Mouse (Mus musculus) urinary bladder, postnatal 10 days (tissue): ENCODE data around the gene Nucb1.
A peak's percentile ranks its signal among the peaks of the same experiment; 100 is the strongest.
"Not testable (repeated sequence)": the region's sequence is repeated elsewhere in the genome, so short reads cannot be mapped to it uniquely, and the experiment has no call there.

Experiments used
- DNase-seq: peaks from one replicate; pipeline ENCODE4 v3.0.0; 2022; ENCODE audit warnings: low spot score

The Nucb1 gene

GRCm38 (mm10) chr7:45488293-45489204 is 21.7 kb downstream of the Nucb1 start, which contains the start of gene Dhdh:
TSS of gene Dhdh (minus strand) at chr7:45488805.
- no peak for DNase-seq

DNA sequence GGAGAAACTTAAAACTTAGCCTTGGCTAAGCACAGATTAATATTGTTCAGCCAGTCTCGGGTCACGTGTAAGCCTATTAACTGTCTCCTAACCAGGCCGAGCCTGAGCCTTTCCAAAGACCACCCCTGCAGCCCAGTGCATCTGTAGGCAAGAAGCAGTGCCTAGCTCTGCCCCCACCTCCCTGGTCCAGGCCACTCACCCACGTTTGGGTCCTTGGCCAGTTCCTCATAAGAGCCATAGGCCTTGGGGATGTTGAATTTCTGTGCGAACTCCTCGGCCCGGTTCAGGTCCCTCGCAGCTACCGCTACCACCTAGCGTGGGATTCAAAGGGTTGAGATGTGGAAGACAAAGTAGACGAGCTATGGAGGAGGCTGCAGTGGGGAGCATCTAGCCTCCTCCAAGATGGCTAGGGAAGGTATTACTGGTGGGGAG is 22.3 kb downstream of the Nucb1 start:
- no peak for DNase-seq

GRCm38 (mm10) chr7:45486761-45487415 is 23.3 kb downstream of the Nucb1 start, which contains the start of gene Gm45808:
TSS of gene Gm45808 (minus strand) at chr7:45486811.
- no peak for DNase-seq

GRCm38 (mm10) chr7:45486158-45486557 is 24.0 kb downstream of the Nucb1 start:
- DNase-seq = no peak

DNA sequence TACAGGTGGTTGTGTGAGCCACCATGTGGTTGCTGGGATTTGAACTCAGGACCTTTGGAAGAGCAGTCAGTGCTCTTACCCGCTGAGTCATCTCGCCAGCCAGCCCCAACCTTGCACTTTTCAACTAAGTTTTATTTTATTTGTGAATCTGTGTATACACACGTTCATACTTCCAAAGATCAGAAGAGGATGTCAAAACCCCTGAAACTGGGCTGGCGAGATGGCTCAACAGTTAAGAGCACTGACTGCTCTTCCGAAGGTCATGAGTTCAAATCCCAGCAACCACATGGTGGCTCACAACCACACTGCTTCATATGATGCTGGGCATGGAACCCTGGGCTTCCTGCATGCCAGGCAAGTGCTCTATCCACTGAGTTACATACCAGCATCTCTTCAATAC is 25.2 kb downstream of the Nucb1 start:
- not testable (repeated sequence) for DNase-seq

DNA sequence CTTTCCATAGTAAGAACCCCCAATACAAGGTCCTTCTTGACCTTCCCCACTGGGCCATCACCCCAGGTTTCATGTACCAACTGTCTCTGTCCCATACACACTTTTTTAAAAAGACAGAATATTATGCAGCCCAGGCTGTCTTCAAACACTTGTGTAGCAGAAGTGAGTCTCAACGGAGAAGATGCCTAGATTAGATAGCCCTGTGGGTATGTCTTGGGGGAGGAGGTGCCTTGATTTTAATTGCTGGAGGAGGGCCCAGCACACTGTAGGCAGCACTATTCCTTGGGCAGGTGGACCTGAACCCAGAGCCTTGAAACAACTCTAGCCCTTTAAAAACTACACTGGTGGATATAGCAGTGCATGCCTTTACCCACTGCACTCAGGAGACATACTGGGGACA is 28.0 kb downstream of the Nucb1 start:
- DNase-seq = no peak

DNA sequence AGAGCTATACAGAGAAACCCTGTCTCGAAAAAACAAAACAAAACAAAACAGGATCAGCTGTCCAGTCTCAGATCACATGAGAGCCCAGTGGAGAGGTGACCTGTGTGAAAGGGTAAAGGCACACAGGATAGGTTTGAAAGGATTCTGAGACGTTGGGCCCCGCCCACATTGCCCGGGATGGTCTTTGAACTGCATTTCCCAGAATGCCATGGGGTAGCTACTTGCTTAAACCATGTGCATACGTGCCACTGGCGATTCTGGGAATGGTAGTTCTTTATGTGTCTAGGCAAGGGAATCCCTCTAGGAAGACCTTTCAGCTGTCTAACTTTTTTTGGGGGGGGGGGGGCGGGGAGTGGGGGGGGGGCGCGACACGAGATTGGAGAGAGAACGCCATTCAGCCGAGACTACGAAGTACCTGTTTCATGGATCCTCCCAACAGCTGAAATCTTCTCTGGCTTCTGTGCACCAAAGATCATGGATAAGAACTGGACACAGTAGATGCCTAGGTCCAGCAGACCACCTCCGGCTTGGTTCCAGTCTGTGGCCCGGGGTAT is 28.8 kb downstream of the Nucb1 start, which contains the start of gene Tulp2:
Gene Tulp2 (plus strand): TSS at position 504 of the 554 bp plus-strand sequence.
- DNase-seq = no peak

DNA sequence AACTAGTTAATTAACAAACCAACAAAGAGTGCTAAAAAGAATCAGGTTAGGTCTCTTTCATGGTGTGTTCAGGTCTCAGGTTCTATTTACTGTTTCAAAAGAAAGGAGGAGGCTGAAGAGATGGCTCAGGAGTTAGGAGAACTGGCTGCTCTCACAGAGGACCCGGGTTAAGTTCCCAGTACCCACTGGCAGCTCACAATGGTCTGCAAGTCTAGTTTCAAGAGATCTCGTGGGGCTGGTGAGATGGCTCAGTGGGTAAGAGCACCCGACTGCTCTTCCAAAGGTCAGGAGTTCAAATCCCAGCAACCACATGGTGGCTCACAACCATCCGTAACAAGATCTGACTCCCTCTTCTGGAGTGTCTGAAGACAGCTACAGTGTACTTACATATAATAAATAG is 29.9 kb downstream of the Nucb1 start:
- DNase-seq = not testable (repeated sequence)

DNA sequence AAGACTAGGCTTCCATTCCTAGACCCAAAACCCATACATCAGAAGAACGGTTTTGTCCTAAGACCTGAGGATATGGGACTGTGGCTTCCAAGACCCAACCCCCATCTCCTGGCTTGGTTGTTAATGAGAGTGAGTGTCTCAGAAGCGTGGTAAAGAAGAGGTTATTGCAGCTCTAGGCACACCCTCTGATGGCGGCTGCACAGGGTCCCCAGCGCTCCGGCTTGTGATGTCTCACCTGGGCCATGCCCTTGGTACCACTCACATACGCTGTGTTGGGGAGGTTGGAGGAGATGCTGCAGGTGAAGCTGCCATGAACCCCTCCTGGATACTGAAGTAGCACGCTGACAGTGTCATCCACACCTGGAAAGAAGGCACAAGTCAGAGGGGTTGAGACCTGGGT is 31.4 kb downstream of the Nucb1 start:
- DNase-seq = no peak

DNA sequence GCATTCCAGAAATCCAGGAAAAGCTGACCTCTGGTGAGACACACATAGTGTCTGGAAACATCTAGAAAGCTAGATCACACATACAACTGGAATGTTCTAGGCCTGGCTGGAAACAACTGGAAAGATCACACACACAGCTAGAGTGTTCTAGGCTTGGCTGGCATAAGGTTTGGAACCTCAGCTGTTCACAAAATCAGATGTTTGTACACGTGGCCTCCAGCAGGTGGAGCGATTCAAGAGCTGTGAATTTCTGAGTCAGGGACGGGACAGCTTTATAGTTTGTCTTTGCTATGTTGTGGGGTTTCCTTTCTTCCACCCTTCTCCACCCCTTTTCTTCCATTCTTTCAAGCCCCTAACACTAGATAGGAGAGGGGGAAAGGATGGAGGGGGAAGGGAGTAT is 33.2 kb downstream of the Nucb1 start:
- DNase-seq = no peak

GRCm38 (mm10) chr7:45476453-45476852 is 33.8 kb downstream of the Nucb1 start:
- DNase-seq = no peak

- no peak for DNase-seq
Measured at GRCm38 (mm10) chr7:45475291-45475969, 34.8 kb downstream of the Nucb1 start.

GRCm38 (mm10) chr7:45470869-45471268 is 39.3 kb downstream of the Nucb1 start:
- DNase-seq = no peak

DNA sequence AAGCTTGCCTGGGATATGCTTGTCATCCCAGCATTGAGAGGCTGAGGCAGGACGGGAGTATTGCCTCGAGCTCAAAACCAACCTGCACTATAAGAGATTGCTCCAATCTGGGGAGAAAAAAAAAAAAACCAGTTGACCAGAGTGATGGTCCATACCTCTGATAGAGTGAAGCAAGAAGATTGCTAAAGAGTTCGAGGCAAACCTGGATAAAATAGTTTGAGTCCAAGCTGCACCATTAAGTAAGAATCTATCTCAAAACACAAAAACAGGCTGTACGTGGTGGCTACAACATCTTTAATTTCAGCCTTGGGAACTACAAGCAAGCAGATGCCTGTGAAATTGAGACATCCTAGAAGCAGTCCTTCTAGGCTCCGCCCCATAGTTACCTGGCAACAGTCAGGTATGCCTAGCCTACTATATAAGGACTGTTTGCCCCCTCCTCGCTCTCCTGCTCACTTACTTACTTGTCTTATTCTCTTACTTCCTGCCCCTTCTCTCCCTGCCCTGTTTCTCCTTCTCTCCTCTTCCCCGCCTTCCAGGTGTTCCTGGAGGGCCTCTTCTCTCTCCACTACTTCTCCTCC is 43.0 kb downstream of the Nucb1 start:
- no peak for DNase-seq

DNA sequence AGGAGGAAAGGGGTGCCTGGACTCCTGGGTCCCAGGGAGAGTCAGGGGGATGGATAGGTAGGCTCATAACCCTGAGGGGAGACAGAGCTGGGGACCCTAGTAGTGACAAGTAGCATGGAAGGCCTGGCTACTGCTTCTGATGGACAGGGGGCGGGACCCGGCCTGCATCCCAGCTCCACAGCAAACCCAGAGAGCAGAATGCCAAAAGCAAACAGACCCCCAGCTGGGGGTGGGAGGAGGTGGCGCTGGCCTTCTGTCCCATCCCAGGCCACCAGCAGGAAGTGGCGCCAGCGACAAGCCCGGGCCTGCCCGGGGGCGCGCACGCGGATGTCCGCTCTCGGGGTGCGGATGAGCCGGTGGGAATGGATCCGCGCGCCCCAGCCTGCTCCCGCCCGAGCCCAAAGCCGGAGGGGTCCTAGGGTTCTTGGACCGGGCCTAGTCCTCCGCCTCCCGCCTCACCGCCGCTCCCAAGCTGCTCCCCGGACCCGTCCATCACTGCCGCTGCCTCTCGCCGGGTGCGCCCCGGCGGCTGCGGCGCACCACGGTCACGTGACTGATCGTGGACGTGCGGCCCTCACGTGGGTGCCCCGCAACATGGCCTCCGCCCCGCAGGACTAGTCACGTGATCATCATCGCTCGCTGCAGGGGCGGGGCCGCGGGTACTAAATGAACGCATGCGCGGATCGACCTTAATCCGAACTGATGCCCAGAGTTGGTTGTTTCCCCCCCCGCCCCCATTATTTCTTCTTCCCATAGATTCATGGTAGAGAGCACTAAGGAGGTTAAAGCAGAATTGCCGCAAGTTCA is 43.7 kb downstream of the Nucb1 start, which contains the start of gene Bax:
Gene Bax (minus strand): TSS at position 616 of the 807 bp plus-strand sequence.
- peak; percentile 84 for DNase-seq

DNA sequence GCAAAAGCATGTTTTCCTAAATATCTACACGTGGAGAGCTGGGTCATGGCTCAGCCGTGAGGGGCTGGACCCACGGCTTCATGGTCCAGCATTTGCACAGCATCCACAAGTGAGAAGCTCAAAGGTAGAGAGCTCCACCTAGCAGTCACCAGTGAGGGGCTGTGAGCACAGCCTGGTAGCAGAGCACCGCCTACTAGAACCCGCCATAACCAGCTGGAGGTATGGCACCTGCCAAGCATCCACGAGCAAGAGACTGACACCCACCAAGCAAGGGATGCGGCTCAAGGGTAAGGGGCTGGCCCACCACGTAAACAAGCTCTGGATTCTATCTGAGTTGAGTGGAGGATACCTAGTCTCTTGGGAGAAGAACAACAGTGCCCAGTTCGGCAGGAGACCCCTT is 44.7 kb downstream of the Nucb1 start:
- no peak for DNase-seq

- DNase-seq = no peak
Measured at GRCm38 (mm10) chr7:45465112-45465511, 45.1 kb downstream of the Nucb1 start.

- DNase-seq = no peak
Measured at GRCm38 (mm10) chr7:45463987-45464778, 46.0 kb downstream of the Nucb1 start.

DNA sequence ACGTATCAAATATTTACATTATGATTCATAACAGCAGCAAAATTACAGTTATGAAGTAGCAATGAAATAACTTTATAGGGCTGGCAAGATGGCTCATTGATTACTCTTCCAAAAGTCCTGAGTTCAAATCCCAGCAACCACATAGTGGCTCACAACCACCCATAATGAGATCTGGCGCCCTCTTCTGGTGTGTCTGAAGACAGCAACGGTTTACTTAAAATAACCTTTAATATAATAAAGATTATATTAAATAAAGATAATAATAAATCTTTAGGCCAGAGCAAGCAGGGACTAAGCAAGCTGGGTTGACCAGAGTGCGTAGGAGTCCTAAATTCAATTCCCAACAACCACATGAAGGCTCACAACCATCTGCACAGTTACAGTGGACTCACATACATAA is 47.3 kb downstream of the Nucb1 start:
- not testable (repeated sequence) for DNase-seq

GRCm38 (mm10) chr7:45462325-45462724 is 47.9 kb downstream of the Nucb1 start:
- no peak for DNase-seq
